Mouse (Mus musculus) spleen, adult 2 months (tissue): ENCODE results near the gene Olfr1157.

Source experiments
- CTCF ChIP-seq: fragments of 200-500 bp; IDR thresholded peaks from 2 replicates; pipeline ENCODE4 v1.5.1; 2011; ENCODE audit warnings: mild to moderate bottlenecking, inconsistent platforms; ENCODE audit not compliant: insufficient read depth, insufficient read length, insufficient replicate concordance; ENCODE audit errors: extremely low read depth
- POLR2A ChIP-seq: fragments of 200-500 bp; IDR thresholded peaks from 2 replicates; pipeline ENCODE4 v1.6.1; 2011; ENCODE audit warnings: low read depth, low read length, inconsistent platforms

- no peak for TF ChIP-seq CTCF
- TF ChIP-seq POLR2A, result no peak
Observed at GRCm38 (mm10) chr2:87989813-87990212, 21.7 kb upstream of the Olfr1157 start, which contains the start of gene Olfr1158.
